Mouse (Mus musculus) gastrocnemius, postnatal 4 days (tissue): ENCODE measurements around the gene Dus2. TPM values are rescaled to one million over a fixed set of nuclear protein-coding genes. Genes with fewer than 3 reads are reported as not detected.

Source experiments
- DNase-seq, 2 experiments: peaks; one replicate each; pipeline ENCODE4 v3.0.0; 2021 to 2022; ENCODE audit warnings: low spot score in 2 of 2, mixed read lengths in 2 of 2
- total RNA-seq, 2 experiments: library from RNA; stranded (reverse); gene quantifications; 2 replicates each; pipeline ENCODE4 v1.2.3; 2021

Dus2 gene
- total RNA-seq, 2 experiments from 2014 or later, result 12.4 to 13.2 TPM

DNA sequence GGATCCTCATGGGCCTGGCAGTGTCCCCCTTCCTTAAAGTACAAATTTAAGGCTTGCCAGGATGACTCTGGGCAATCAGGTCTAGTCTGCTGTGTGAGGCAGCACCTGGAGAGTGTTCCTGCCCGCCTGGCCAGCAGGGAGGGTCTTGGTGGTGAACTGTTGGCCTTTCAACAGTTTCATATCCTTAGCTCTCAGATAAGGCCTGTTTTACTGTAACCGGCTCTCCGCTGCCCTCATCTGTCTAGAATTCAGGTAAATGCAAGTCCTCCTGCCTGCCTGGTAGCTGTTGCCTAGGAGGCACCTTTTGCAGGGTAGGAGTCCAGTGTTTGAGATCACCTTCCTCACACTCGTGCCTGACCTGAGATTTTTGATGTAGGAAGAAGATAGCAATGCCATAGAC is 49.1 kb downstream of the Dus2 start:
- no peak for DNase-seq

- no peak for DNase-seq
Measured at GRCm38 (mm10) chr8:106043055-106043454, 51.9 kb downstream of the Dus2 start.

DNA sequence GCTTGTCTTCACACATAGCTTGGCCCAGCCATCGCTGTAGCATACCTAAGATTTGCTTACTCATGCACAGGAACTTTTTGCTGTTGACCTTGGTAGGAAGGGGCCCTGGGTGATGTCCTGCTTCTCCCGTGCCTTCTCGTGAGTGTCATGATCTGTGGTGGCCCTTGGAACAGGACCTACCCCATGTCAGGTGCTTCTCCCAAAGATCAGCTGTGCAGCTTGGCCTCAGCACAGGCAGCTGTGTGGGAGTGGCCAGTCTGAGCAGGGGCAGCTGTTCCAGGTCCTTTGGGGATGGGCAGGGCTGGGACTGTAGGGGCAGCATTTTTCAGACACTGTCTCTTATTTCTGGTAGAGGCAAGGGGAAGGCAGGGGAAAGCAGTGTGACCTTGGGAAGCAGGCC is 53.0 kb downstream of the Dus2 start:
- peak in 1 of 2 experiments; percentile 61 for DNase-seq

GRCm38 (mm10) chr8:106046872-106047559 is 55.9 kb downstream of the Dus2 start:
- DNase-seq, result no peak

DNA sequence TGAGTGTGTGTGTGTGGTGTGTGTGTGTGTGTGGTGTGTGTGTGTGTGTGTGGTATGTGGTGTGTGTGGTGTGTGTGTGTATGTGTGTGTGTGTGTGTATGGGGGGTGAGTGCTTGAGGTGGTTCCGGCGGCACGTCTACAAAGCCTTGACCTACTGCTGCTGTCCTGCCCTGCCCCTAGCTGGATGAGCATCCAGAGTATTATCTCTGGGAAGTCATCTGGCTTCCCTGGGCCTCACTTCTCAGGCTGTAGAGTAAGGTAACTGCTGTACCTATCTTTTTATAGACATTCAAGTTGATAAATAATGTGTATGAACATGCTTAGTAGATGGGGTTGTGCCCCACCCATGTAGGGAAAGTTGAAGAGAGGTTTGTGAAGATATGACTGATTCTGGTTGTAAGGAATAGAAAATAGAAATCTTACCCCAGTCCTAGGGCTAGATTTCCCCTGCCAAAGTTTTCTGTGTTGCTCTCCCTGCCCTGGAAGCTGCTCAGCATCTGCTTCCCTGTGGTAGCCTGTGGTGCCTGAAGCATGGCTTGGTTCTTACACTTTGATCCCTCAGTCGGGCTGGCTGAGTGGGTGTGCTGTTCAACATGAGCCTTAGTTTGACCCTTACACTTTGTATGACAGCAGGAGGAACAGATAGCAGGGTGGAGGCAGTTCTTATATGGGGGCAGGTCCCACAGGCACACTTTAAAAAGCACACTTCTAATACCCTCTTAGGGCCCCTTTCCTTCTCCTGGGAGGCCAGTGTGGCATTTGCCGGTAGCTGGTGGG is 56.9 kb downstream of the Dus2 start:
- DNase-seq, result no peak

DNA sequence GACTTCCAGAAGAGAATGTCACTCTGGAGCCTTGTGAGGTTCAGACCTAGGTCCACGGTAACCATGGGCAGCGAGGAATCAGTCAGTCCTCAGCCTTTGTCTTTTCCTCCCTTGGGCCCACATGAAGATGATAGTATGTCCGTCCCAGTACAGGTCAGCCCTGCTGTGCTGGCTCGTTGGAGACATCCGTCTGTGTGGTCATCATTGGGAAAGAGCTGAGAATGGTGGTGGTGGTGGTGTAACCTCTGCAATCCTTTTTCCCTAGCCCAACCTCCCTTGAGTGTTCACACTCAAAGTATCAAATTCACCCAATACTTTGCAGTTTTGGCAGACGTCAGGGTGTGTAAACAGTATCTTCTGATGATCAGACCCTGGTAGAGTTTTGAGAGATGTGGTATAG is 58.7 kb downstream of the Dus2 start:
- DNase-seq, result no peak

DNA sequence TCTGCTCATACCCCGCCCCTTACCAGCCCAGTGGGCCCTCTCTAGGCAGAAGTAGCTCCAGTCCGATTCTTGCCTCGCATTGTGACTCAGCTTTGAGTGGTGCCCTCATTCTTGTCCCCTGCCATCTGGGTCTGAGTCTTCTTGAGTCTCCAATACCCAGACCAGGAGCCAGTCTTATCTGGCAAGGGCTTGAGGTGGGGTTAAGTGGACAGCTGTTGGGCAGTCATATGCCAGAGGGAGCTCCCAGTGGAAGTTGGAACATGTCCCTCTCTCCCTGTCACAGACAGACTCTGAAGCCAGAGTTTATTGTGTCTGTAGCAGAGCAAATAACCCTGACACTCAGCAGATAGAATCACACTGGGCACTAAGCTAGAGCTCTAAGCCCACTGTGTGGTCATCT is 59.9 kb downstream of the Dus2 start:
- no peak for DNase-seq

DNA sequence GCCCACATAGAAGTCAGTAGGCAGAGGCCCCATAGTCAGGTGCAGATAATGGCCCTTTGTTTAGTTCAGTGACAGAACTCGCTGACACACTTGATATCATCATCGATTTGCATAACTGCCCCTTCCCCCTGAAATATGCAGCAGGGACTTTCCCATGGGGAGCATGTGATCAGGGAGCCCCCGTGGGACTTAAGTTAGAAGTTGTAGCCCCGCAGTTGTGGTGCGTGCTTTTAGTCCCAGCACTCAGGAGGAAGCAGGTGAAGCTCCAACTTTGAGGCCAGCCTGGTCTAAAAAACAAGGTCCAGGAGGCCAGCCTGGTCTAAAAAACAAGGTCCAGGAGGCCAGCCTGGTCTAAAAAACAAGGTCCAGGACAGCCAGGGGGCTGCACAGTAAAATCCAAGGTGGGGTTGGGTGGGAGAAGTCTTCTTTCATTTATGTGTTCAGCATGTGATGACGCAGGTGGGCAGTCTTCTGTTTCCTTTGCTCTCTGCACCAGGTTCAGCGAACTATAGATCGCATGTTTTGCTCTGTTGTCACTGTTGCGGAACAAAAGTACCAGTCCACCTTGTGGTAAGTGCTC is 61.5 kb downstream of the Dus2 start:
- no peak for DNase-seq

GRCm38 (mm10) chr8:106054190-106054811 is 63.2 kb downstream of the Dus2 start:
- DNase-seq, result no peak

DNA sequence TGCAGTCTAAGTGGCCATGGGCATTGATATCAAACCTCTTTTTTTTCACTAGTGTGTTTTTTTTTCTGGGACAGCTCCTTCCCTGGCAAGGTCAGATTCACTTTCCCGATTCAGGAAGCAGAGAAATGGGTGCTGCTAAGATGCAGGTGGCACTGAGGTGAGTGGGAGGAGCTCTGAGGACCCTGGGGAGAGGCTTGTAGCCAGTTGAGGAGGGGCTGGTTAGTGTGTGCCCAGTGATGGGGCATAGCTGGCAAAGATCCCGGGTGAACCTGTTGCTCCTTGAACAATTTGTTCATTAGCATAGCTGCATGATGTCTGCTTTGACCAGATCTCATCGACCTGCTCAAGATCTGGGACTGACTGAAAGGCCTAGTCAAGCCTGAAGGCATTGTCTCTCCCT is 63.9 kb downstream of the Dus2 start:
- no peak for DNase-seq

DNA sequence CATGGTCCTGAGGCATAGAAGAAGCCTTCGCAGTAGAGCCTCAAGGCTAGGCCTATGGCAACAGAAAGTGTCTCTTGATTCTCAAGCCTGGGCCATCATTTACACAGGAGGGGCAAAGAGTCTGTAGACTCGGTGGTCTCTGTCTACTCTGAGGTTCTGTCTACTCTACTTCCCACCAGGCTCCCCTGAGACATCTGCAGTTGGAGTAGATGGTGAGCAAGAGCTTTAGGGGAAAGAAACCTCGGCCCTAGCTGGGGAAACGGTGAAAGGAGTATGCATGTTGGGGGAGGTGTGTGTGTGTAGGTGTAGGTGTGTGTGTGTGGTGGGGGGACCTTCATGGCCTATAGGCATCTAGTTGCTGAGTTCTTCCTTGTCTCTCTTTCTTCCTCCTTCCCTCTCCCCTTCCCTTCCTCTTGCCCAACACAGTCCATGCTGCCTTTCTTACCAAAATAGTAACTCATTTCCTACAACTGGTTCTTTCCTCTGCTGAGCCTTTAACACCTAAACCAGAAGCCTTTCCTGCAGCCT is 65.4 kb downstream of the Dus2 start:
- no peak for DNase-seq

GRCm38 (mm10) chr8:106058731-106059612 is 67.8 kb downstream of the Dus2 start, which contains the start of gene Nfatc3:
Nfatc3 (plus strand) TSS chr8:106058840.
- peak; percentile 92 to 97 for DNase-seq

DNA sequence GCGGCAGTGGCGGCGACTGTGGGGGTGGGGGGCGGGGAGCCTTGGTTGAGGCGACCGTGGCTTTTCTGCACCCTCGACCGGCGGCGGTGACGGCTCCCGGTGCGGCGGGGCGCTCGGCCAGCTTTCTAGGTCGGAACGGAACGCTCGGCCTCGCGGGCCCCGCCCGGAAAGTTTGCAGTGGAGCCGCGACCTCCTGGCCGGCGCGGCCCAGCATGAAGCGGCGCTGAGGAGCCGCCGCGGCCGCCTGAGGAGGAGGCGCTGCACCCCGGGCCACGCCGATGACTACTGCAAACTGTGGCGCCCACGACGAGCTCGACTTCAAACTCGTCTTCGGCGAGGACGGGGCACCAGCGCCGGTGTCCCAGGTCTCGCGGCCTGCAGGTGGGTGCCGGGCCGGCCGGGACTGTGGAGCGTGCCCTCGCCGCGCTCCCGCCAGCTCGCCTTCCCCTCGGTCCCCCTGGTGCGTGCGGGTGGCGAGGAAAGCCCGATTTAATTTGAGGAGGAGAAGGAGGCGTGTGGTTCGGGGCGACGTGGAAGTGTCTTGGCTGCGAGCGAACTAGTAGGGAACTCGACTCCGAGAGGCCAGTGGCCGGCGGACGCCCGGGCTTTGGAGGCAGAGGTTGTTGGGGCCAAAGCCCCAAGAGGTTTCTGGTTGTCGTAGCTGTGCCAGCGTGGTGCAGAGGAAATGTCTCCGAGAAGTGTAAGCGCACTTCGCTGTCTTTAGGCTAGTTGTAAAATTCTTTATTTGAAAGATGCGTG is 68.7 kb downstream of the Dus2 start:
- DNase-seq, result peak in 1 of 2 experiments; percentile 52

DNA sequence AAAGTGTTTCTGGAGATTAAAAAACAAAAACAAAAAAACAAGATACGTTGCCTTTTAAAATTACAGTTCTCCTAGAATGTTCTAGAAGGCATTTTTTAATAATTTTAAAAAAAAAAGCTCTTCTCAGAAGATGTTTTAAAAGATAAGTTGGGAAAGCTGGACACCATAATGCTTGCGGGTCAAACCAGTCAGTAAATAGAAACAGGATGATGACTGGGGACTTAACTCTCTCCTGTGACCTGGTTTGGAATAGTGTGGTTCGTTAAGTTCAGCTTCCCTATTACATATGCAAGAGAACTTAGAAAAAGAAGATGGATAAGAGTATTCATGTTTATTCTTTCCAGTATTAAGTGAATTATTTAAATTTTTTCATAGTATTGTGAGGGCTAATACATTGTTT is 69.4 kb downstream of the Dus2 start:
- DNase-seq, result no peak

DNA sequence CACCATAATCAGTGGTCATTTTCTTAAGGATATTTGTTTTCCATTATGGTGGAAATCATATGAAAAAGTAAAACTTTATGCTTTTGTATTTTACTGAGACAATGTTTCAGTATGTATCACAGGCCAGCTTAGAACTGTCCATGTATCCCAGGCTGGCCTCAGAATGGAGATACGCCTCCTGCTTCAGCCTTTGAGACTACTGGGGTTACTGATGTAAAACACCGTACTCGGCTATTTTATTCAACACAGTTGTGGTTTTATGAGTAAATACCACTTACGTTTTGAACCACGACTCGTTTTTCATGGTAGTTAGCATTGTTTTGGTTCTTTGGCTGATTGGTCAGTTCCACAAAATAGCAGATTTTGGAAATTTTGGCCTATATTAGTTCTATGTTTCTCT is 70.5 kb downstream of the Dus2 start:
- DNase-seq, result no peak

DNA sequence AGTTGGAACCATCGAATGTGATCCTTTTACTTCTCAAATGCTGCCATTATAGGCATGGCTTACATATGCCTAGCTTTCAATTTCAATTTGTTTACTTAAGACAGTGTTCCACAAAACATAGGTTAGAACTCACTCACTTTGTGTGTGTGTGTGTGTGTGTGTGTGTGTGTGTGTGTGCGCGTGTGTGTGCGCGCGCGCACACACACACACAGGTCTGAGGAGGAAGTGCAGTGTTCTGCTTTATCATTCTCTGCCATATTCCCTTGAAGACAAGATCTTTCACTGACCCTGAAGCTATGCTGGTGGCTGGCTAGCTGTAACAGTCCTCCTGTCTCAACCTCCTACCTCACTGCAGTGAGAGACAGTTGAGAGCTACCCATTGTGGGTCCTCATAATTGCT is 71.9 kb downstream of the Dus2 start:
- DNase-seq, result no peak

DNA sequence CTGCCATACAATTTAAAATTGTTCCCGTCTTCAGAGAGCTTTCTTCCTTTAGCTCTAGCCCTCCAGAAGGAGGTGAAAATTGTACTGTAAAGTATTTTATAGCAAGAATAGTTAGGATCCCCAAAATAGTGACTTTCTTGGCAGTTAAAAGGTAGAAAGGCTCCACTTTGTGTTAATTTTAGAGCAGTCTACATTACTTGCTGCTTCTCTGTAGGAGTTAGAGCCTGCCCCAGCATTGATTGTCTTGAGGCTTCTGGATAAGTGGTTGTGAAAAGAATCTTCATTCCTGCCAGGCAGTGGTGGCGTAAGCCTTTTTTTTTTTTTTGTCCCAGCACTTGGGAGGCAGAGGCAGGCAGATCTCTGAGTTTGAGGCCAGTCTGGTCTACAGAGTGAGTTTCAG is 75.6 kb downstream of the Dus2 start:
- no peak for DNase-seq

DNA sequence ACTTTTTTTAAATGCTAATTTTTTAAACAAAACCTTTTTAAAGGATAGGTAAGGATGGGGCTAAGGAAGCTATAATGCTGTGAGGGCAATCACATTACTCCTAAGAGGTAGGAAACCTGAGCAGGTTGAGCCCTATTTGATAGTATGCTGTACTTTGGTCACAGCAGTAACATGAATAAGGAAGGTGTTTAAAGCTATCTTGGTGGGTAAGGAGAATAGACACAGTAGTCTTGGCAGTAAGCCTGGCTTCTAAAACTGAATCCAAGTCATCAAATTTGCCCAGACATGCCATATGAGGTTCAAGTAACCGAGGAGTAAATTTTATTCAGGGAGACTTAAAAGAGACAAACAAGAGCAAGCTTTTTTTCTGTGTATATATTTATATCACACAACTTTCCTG is 78.4 kb downstream of the Dus2 start:
- DNase-seq, result no peak

DNA sequence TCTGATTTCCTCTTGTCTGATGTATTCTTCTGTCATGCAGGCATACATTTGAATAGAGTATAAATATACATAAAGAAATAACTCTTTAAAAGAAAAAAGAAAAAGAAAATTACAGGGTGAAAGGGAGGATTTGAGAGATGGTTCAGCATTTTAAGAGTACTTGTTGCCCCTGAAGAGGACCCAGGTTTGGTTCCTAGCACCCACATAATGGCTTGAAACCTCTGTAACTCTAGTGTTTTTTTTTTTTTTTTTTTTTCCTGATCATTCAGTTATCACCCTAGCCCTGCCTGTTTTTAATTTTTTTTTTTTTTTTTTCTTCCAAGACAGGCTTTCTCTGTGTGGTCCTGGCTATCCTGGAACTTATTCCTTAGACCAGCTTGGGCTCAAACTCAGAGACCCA is 81.0 kb downstream of the Dus2 start:
- no peak for DNase-seq

GRCm38 (mm10) chr8:106074236-106074635 is 83.1 kb downstream of the Dus2 start:
- no peak for DNase-seq
